Mouse (Mus musculus): ENCODE results near the gene Ripor3. TPM values are rescaled to one million over a fixed set of nuclear protein-coding genes. Genes with fewer than 3 reads are reported as not detected.
A peak's percentile ranks its signal among the peaks of the same experiment; 100 is the strongest.

Gene Ripor3
- polyA plus RNA-seq, 1 experiment from 2014 or later: 1.2 TPM

GRCm38 (mm10) chr2:167942926-167943633, 67.3 kb downstream of the Ripor3 start:
- Histone ChIP-seq H3K4me3 (replicated peaks) (no peak overlapping the region), H3K4me2 (peak overlapping the region; percentile 31), H3K4me1 (replicated peaks) (peaks cover 88% of the 10 kb centered on the region), H3K27me3 (no peaks in the 10 kb centered on the region), H3K27ac (replicated peaks) (peak overlapping the region; percentile 19; the same call in 1 of the 2 replicates), H3K9ac (no peak overlapping the region), H3K36me3 (replicated peaks) (0 out of 2 replicates have a peak, but pooled peaks cover 3% of the 10 kb centered on the region), H3K9me3 (replicated peaks) (no peaks in the 10 kb centered on the region)
- no peak for ATAC-seq (ENCODE audit: insufficient read depth)
- 17% methylated on average over 12 of the region's 12 CpGs for WGBS (ENCODE audit: insufficient replicate concordance)

GRCm38 (mm10) chr2:167942199-167942925, 68.1 kb downstream of the Ripor3 start:
- peaks cover 82% of the 10 kb centered on the region for H3K4me1 ChIP-seq (replicated peaks)
- H3K4me2 ChIP-seq: peak overlapping the region; percentile 31
- H3K27me3 ChIP-seq: no peaks in the 10 kb centered on the region
- no peak overlapping the region for H3K4me3 ChIP-seq (replicated peaks)
- no peaks in the 10 kb centered on the region for H3K9me3 ChIP-seq (replicated peaks)
- no peak for ATAC-seq (ENCODE audit: insufficient read depth)
- 0 out of 2 replicates have a peak, but pooled peaks cover 3% of the 10 kb centered on the region for H3K36me3 ChIP-seq (replicated peaks)
- WGBS (ENCODE audit: insufficient replicate concordance): 33% methylated on average over 8 of the region's 8 CpGs
- H3K27ac ChIP-seq (replicated peaks): 0 out of 2 replicates have a peak overlapping the region, but pooled peaks have one; percentile 19
- H3K9ac ChIP-seq: no peak overlapping the region

GRCm38 (mm10) chr2:167941745-167942176, 68.7 kb downstream of the Ripor3 start:
- no peak for ATAC-seq (ENCODE audit: insufficient read depth)
- no peak overlapping the region for H3K27ac ChIP-seq (replicated peaks)
- H3K27me3 ChIP-seq: no peaks in the 10 kb centered on the region
- 0 out of 2 replicates have a peak overlapping the region, but pooled peaks have one; percentile 31 for H3K4me2 ChIP-seq
- no peak overlapping the region for H3K9ac ChIP-seq
- no peaks in the 10 kb centered on the region for H3K9me3 ChIP-seq (replicated peaks)
- H3K36me3 ChIP-seq (replicated peaks): 0 out of 2 replicates have a peak, but pooled peaks cover 3% of the 10 kb centered on the region
- 30% methylated on average over 6 of the region's 6 CpGs for WGBS (ENCODE audit: insufficient replicate concordance)
- H3K4me1 ChIP-seq (replicated peaks): peaks cover 82% of the 10 kb centered on the region
- H3K4me3 ChIP-seq (replicated peaks): no peak overlapping the region

GRCm38 (mm10) chr2:167941320-167941719, 69.1 kb downstream of the Ripor3 start:
- Histone ChIP-seq H3K4me1 (replicated peaks) (peaks cover 77% of the 10 kb centered on the region), H3K9me3 (replicated peaks) (no peaks in the 10 kb centered on the region), H3K36me3 (replicated peaks) (0 out of 2 replicates have a peak, but pooled peaks cover 3% of the 10 kb centered on the region), H3K4me2 (no peak overlapping the region), H3K27me3 (no peaks in the 10 kb centered on the region), H3K4me3 (replicated peaks) (no peak overlapping the region), H3K9ac (no peak overlapping the region), H3K27ac (replicated peaks) (no peak overlapping the region)
- 67% methylated on average over 4 of the region's 4 CpGs for WGBS (ENCODE audit: insufficient replicate concordance)
- ATAC-seq (ENCODE audit: insufficient read depth): no peak

GRCm38 (mm10) chr2:167940636-167941035, 69.8 kb downstream of the Ripor3 start:
- 75% methylated on average over 11 of the region's 11 CpGs for WGBS (ENCODE audit: insufficient replicate concordance)
- H3K4me1 ChIP-seq (replicated peaks): peaks cover 71% of the 10 kb centered on the region

GRCm38 (mm10) chr2:167939632-167940399, 70.6 kb downstream of the Ripor3 start:
- Histone ChIP-seq H3K4me1 (replicated peaks) (peaks cover 62% of the 10 kb centered on the region), H3K9me3 (replicated peaks) (no peaks in the 10 kb centered on the region), H3K27ac (replicated peaks) (no peak overlapping the region), H3K9ac (no peak overlapping the region), H3K27me3 (no peaks in the 10 kb centered on the region), H3K4me2 (no peak overlapping the region), H3K4me3 (replicated peaks) (no peak overlapping the region), H3K36me3 (replicated peaks) (0 out of 2 replicates have a peak, but pooled peaks cover 8% of the 10 kb centered on the region)
- WGBS (ENCODE audit: insufficient replicate concordance): 54% methylated on average over 11 of the region's 11 CpGs
- ATAC-seq (ENCODE audit: insufficient read depth): no peak

More at GRCm38 (mm10) chr2:167940636-167941035, 69.8 kb downstream of the Ripor3 start:
- H3K9ac ChIP-seq: no peak overlapping the region
- no peak for ATAC-seq (ENCODE audit: insufficient read depth)
- H3K27ac ChIP-seq (replicated peaks): no peak overlapping the region
- no peaks in the 10 kb centered on the region for H3K9me3 ChIP-seq (replicated peaks)
- no peak overlapping the region for H3K4me2 ChIP-seq
- 0 out of 2 replicates have a peak, but pooled peaks cover 4% of the 10 kb centered on the region for H3K36me3 ChIP-seq (replicated peaks)
- H3K4me3 ChIP-seq (replicated peaks): no peak overlapping the region
- no peaks in the 10 kb centered on the region for H3K27me3 ChIP-seq

- Histone ChIP-seq H3K4me2 (no peak overlapping the region), H3K9ac (no peak overlapping the region), H3K27ac (replicated peaks) (no peak overlapping the region), H3K36me3 (replicated peaks) (0 out of 2 replicates have a peak, but pooled peaks cover 8% of the 10 kb centered on the region), H3K27me3 (no peaks in the 10 kb centered on the region), H3K9me3 (replicated peaks) (no peaks in the 10 kb centered on the region), H3K4me1 (replicated peaks) (peaks cover 59% of the 10 kb centered on the region), H3K4me3 (replicated peaks) (no peak overlapping the region)
- WGBS (ENCODE audit: insufficient replicate concordance): 63% methylated on average over 4 of the region's 4 CpGs
- no peak for ATAC-seq (ENCODE audit: insufficient read depth)
Measured at GRCm38 (mm10) chr2:167939204-167939603, 71.2 kb downstream of the Ripor3 start.

- 72% methylated on average over 3 of the region's 3 CpGs for WGBS (ENCODE audit: insufficient replicate concordance)
- Histone ChIP-seq H3K36me3 (replicated peaks) (0 out of 2 replicates have a peak, but pooled peaks cover 8% of the 10 kb centered on the region), H3K4me2 (no peak overlapping the region), H3K4me3 (replicated peaks) (no peak overlapping the region), H3K27me3 (no peaks in the 10 kb centered on the region), H3K9ac (no peak overlapping the region), H3K9me3 (replicated peaks) (no peaks in the 10 kb centered on the region), H3K4me1 (replicated peaks) (peaks cover 59% of the 10 kb centered on the region), H3K27ac (replicated peaks) (no peak overlapping the region)
- no peak for ATAC-seq (ENCODE audit: insufficient read depth)
Measured at GRCm38 (mm10) chr2:167938786-167939185, 71.6 kb downstream of the Ripor3 start.

- no peaks in the 10 kb centered on the region for H3K27me3 ChIP-seq
- H3K4me3 ChIP-seq (replicated peaks): no peak overlapping the region
- H3K36me3 ChIP-seq (replicated peaks): 0 out of 2 replicates have a peak, but pooled peaks cover 8% of the 10 kb centered on the region
- whole genome bisulfite sequencing (ENCODE audit: insufficient replicate concordance): 76% methylated on average over 3 of the region's 3 CpGs
- no peak overlapping the region for H3K4me2 ChIP-seq
- H3K9ac ChIP-seq: no peak overlapping the region
- no peak for ATAC-seq (ENCODE audit: insufficient read depth)
- no peaks in the 10 kb centered on the region for H3K9me3 ChIP-seq (replicated peaks)
- no peak overlapping the region for H3K27ac ChIP-seq (replicated peaks)
- H3K4me1 ChIP-seq (replicated peaks): peaks cover 53% of the 10 kb centered on the region
Measured at GRCm38 (mm10) chr2:167935956-167936355, 74.5 kb downstream of the Ripor3 start.

GRCm38 (mm10) chr2:167933397-167933796, 77.0 kb downstream of the Ripor3 start:
- Histone ChIP-seq H3K4me2 (peak overlapping the region; percentile 97), H3K36me3 (replicated peaks) (0 out of 2 replicates have a peak, but pooled peaks cover 5% of the 10 kb centered on the region), H3K9me3 (replicated peaks) (no peaks in the 10 kb centered on the region), H3K9ac (peak overlapping the region; percentile 89; the same call in 1 of the 2 replicates), H3K27ac (replicated peaks) (no peak overlapping the region), H3K4me3 (replicated peaks) (peak overlapping the region; percentile 91), H3K27me3 (no peaks in the 10 kb centered on the region), H3K4me1 (replicated peaks) (peaks cover 36% of the 10 kb centered on the region)
- 46% methylated on average over 7 of the region's 7 CpGs for WGBS (ENCODE audit: insufficient replicate concordance)
- no peak for ATAC-seq (ENCODE audit: insufficient read depth)
